Mouse (Mus musculus) bone marrow macrophage, adult 2 months (primary cell): Measurements from ENCODE around the gene Esr1.

ENCODE experiments used
- CTCF ChIP-seq: IDR thresholded peaks from 2 replicates; pipeline ENCODE4 v1.5.1; 2012; ENCODE audit warnings: low read depth, mild to moderate bottlenecking, low read length, moderate library complexity
- POLR2A ChIP-seq: IDR thresholded peaks from 2 replicates; pipeline ENCODE4 v1.6.1; 2012; ENCODE audit warnings: mild to moderate bottlenecking, low read depth, low read length, borderline replicate concordance

GRCm38 (mm10) chr10:4671876-4672275 lies 60.5 kb downstream of the Esr1 start:
- no peak for TF ChIP-seq POLR2A
- TF ChIP-seq CTCF: no peak
